Mouse (Mus musculus): ENCODE measurements at regions not wholly inside any gene's neighbourhood (a gene's known extent, or its start where the extent isn't known, plus 50 kb on each side); places are given as distances from the start of the nearest gene placed in this dataset.

DNA sequence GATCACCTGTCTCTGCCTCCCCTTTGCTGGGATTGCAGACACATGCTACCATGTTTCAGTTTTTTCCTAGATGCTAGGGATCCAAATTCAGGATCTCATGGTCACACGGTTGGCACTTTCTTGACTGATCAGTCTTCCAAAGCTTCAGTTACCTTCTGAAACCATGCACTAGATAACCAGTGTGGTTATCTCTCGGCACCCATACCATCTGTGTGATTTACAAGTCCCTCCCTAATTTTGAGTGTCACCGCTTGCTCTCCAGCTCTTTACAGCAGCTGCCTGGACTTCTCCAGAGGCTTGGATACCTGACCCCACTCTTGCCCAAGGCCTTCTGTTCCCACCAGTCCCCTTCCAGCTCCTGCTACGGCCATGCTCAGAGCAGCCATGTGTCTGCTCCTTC lies 130.6 kb upstream of the Nfe2l3 start:
- Histone ChIP-seq H3K4me2 (ENCODE audit: low read depth) (no peak overlapping the region), H3K9me3 (ENCODE audit: low read length) (no peaks in the 10 kb centered on the region), H3K4me1 (ENCODE audit: insufficient read depth) (no peaks in the 10 kb centered on the region), H3K4me3 (ENCODE audit: low read depth, low read length) (no peak overlapping the region), H3K36me3 (ENCODE audit: insufficient read depth) (no peaks in the 10 kb centered on the region), H3K27ac (ENCODE audit: low read depth, low read length) (no peak overlapping the region), H3K27me3 (ENCODE audit: insufficient read depth, low read length) (no peaks in the 10 kb centered on the region), H3K9ac (no peak overlapping the region)
- WGBS: 95% methylated on average over 4 of the region's 4 CpGs
- DNase-seq: no peak
- no peak for ATAC-seq
- no peak for TF ChIP-seq CTCF (IDR thresholded peaks at IDR 0.05; ENCODE audit: low read depth)

DNA sequence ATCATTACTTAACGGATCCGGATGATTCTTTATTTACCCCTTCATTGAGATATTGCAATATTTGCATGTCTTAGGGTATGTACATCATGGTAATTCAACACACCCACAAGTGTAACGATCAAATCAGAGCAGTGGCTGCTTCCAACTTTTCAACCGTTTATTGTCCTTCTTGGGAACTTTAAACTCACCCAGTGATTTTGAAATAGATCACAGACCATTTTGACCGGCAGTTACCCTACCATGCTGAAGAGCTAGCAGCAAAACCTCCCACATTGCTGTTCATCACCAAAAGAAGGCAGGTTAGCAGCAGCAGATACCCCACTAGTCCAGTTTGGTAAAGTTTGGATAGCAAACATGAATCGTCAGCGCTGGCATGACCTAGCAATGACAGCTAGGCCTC lies 130.2 kb upstream of the Nfe2l3 start:
- Histone ChIP-seq H3K9ac (no peak overlapping the region), H3K27me3 (ENCODE audit: insufficient read depth, low read length) (no peaks in the 10 kb centered on the region), H3K9me3 (ENCODE audit: low read length) (no peaks in the 10 kb centered on the region), H3K27ac (ENCODE audit: low read depth, low read length) (no peak overlapping the region), H3K4me1 (ENCODE audit: insufficient read depth) (no peaks in the 10 kb centered on the region), H3K4me3 (ENCODE audit: low read depth, low read length) (no peak overlapping the region), H3K4me2 (ENCODE audit: low read depth) (no peak overlapping the region), H3K36me3 (ENCODE audit: insufficient read depth) (no peaks in the 10 kb centered on the region)
- WGBS: 95% methylated on average over 7 of the region's 7 CpGs
- no peak for TF ChIP-seq CTCF (IDR thresholded peaks at IDR 0.05; ENCODE audit: low read depth)
- DNase-seq (no peak), ATAC-seq (no peak)

DNA sequence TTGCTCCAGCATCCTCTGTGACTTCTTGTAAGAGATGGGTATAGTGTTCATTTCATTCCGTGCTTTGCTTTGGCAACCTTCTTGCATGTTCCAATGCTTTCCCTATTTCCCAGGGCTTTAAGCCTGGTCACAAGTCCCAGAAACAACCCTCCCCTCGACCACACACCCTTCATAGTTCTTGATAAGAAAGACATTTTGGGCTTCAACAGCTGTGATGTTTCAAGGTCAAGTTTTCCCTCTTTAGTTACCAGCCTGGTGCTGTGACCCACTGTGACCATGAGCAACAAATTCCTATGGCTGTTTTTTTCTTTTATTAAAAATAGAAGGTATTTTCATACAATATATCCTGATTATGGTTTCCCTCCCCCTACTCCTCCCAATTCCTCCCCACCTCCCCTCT lies 114.1 kb upstream of the Nfe2l3 start:
- H3K4me3 ChIP-seq (ENCODE audit: low read depth, low read length): no peak overlapping the region
- DNase-seq (no peak), ATAC-seq (no peak)
- no peaks in the 10 kb centered on the region; the same call in 1 of the 2 replicates for H3K27me3 ChIP-seq (ENCODE audit: insufficient read depth, low read length)
- no peaks in the 10 kb centered on the region for H3K36me3 ChIP-seq (ENCODE audit: insufficient read depth)
- no peak overlapping the region for H3K9ac ChIP-seq
- no peak overlapping the region for H3K27ac ChIP-seq (ENCODE audit: low read depth, low read length)
- no peak overlapping the region for H3K4me2 ChIP-seq (ENCODE audit: low read depth)
- TF ChIP-seq CTCF (IDR thresholded peaks at IDR 0.05; ENCODE audit: low read depth): no peak
- no peaks in the 10 kb centered on the region for H3K9me3 ChIP-seq (ENCODE audit: low read length)
- no peaks in the 10 kb centered on the region for H3K4me1 ChIP-seq (ENCODE audit: insufficient read depth)
- 60% methylated on average over 2 of the region's 2 CpGs for WGBS

DNA sequence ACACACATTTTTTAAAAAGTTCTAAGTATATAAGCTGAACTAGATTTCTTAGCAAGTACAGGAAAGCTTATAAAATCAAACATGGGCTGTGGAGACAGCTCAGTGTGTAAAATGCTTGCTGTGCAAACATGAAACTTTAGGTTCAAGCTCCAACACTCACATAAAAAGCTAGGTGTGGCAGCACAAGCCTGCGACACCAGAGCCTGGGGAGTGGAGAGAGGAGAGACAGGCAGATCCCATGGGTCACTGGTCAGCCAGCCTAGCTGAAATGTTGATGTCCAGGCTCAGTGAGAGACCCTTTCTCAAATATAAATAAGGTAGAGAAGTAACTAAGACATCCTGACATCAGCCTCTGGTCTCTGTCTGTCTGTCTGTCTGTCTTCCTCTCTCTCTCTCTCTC lies 112.5 kb upstream of the Nfe2l3 start:
- no peak for TF ChIP-seq CTCF (IDR thresholded peaks at IDR 0.05; ENCODE audit: low read depth)
- no peak for ATAC-seq
- H3K9ac ChIP-seq: no peak overlapping the region
- H3K4me1 ChIP-seq (ENCODE audit: insufficient read depth): no peaks in the 10 kb centered on the region
- 93% methylated on average over 1 of the region's 1 CpGs for WGBS
- no peaks in the 10 kb centered on the region for H3K36me3 ChIP-seq (ENCODE audit: insufficient read depth)
- no peak for DNase-seq
- H3K9me3 ChIP-seq (ENCODE audit: low read length): no peaks in the 10 kb centered on the region
- H3K4me3 ChIP-seq (ENCODE audit: low read depth, low read length): no peak overlapping the region
- H3K27ac ChIP-seq (ENCODE audit: low read depth, low read length): no peak overlapping the region
- H3K27me3 ChIP-seq (ENCODE audit: insufficient read depth, low read length): no peaks in the 10 kb centered on the region; the same call in 1 of the 2 replicates
- H3K4me2 ChIP-seq (ENCODE audit: low read depth): no peak overlapping the region

DNA sequence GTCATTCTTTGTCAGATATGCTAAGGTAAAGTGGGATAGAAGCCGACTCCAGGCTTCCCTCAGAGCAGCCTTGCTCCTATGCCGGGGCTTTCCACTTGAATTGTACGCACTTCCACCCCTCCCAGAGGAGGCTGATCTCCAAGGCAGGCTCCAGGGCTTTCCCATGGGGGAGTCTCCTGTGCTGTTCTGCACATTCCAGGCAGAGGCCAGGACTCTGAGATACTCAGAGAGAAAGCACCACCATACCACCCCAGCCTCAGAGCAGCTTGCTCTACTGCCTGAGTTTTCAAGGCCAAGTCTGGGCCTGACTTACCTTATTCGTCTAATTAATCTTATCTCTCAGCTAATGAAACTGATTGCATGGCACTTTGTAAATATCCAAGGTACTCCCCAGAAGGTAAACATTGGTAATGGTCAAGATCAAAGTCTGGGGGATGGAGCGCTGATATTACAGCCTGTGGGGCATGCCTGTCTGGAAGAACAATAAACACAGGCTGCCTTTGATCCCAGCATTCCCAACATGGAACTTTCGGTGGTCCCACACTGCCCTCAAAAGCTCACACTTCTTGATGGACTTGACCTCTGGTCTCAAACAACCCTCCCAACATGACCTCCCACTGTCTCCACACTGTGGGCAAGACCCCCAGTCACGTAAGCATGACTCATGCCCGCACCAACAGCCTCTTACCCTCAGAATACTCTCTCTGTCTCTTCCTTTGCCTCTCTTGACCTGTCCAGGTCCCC lies 111.6 kb upstream of the Nfe2l3 start:
- Histone ChIP-seq H3K36me3 (ENCODE audit: insufficient read depth) (no peaks in the 10 kb centered on the region), H3K4me1 (ENCODE audit: insufficient read depth) (no peaks in the 10 kb centered on the region), H3K9me3 (ENCODE audit: low read length) (no peaks in the 10 kb centered on the region), H3K27me3 (ENCODE audit: insufficient read depth, low read length) (no peaks in the 10 kb centered on the region; the same call in 1 of the 2 replicates), H3K4me3 (ENCODE audit: low read depth, low read length) (no peak overlapping the region), H3K27ac (ENCODE audit: low read depth, low read length) (no peak overlapping the region), H3K9ac (no peak overlapping the region), H3K4me2 (ENCODE audit: low read depth) (no peak overlapping the region)
- no peak for TF ChIP-seq CTCF (IDR thresholded peaks at IDR 0.05; ENCODE audit: low read depth)
- ATAC-seq: no peak
- DNase-seq: no peak
- 67% methylated on average over 8 of the region's 8 CpGs for WGBS

DNA sequence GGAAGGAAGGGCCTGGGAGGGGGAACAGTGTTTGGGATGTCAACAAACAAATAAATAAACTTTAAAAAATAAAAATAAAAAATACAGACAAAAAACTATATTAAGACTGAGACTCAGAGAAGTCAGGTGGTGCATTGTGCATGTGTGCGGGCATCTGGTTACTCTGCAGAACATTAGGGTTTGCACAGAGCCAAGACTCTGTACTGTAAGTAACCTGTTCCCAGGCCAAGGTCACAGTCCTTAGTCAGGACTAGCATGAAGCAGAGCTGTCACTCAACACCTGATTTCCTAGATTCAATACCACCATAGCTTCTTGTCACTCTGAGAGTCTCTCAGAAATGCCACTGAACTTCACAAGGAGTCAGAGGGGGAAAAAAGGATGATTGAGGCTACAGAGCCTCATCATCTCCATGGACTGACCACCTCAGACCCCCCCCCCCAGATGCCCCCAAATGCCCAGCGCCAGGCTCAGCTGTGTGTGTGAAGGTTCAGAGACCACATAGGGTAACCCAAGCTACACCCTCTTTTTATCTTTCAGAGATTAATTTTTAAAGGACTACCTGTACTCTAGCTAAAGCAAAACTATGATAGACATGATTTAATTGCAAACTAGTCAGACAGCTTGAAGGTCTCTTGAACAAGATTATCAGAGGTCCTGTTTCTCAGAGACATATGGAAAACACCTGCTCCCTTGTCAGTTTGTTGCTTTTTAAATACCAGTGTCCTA lies 106.2 kb upstream of the Nfe2l3 start:
- WGBS: 85% methylated on average over 2 of the region's 2 CpGs
- no peak for TF ChIP-seq CTCF (IDR thresholded peaks at IDR 0.05; ENCODE audit: low read depth)
- no peaks in the 10 kb centered on the region for H3K9me3 ChIP-seq (ENCODE audit: low read length)

More for the DNA sequence above, 106.2 kb upstream of the Nfe2l3 start:
- Histone ChIP-seq H3K4me1 (ENCODE audit: insufficient read depth) (no peaks in the 10 kb centered on the region), H3K36me3 (ENCODE audit: insufficient read depth) (no peaks in the 10 kb centered on the region), H3K4me3 (ENCODE audit: low read depth, low read length) (no peak overlapping the region), H3K4me2 (ENCODE audit: low read depth) (no peak overlapping the region), H3K9ac (no peak overlapping the region), H3K27ac (ENCODE audit: low read depth, low read length) (no peak overlapping the region), H3K27me3 (ENCODE audit: insufficient read depth, low read length) (no peaks in the 10 kb centered on the region; the same call in 1 of the 2 replicates)
- ATAC-seq: no peak
- no peak for DNase-seq

All from forebrain, postnatal 0 days (tissue).